Mouse (Mus musculus) ES-CJ7 (cell line): ENCODE results near the gene Eif3j1.
"Not testable (repeated sequence)": the region's sequence is repeated elsewhere in the genome, so short reads cannot be mapped to it uniquely, and the experiment has no call there.

ENCODE experiments used
- DNase-seq: peaks from one replicate; pipeline ENCODE4 v3.0.0; 2011; ENCODE audit warnings: low read depth, low spot score

Gene Eif3j1

GRCm38 (mm10) chr2:122027862-122028755, at the start of gene Eif3j1:
TSS of gene Eif3j1 (plus strand) at chr2:122028546.
- DNase-seq = peak; percentile 81

GRCm38 (mm10) chr2:121995738-121996137, 32.6 kb upstream of the Eif3j1 start:
- peak; percentile 28 for DNase-seq

GRCm38 (mm10) chr2:122008832-122009231, 19.5 kb upstream of the Eif3j1 start:
- no peak for DNase-seq

- no peak for DNase-seq
Measured at GRCm38 (mm10) chr2:122011441-122011840, 16.9 kb upstream of the Eif3j1 start.

- DNase-seq = no peak
Measured at GRCm38 (mm10) chr2:122018705-122019104, 9.6 kb upstream of the Eif3j1 start.

- DNase-seq = peak; percentile 27
Measured at GRCm38 (mm10) chr2:122022284-122022683, 6.1 kb upstream of the Eif3j1 start.

GRCm38 (mm10) chr2:122027091-122027490, 1.3 kb upstream of the Eif3j1 start:
- not testable (repeated sequence) for DNase-seq

- peak; percentile 37 for DNase-seq
Measured at GRCm38 (mm10) chr2:122028756-122029700, 682 bp downstream of the Eif3j1 start.

GRCm38 (mm10) chr2:122031970-122032369, 3.6 kb downstream of the Eif3j1 start:
- DNase-seq = no peak

- no peak for DNase-seq
Measured at GRCm38 (mm10) chr2:122036064-122036463, 7.7 kb downstream of the Eif3j1 start.

- DNase-seq = no peak
Measured at GRCm38 (mm10) chr2:122043926-122044325, 15.6 kb downstream of the Eif3j1 start.

- no peak for DNase-seq
Measured at GRCm38 (mm10) chr2:122059365-122060115, 31.2 kb downstream of the Eif3j1 start.

GRCm38 (mm10) chr2:122065200-122065969, 37.0 kb downstream of the Eif3j1 start:
- DNase-seq = peak; percentile 23

GRCm38 (mm10) chr2:122066241-122066640, 37.9 kb downstream of the Eif3j1 start:
- DNase-seq = no peak

- peak; percentile 48 for DNase-seq
Measured at GRCm38 (mm10) chr2:122069144-122069912, 41.0 kb downstream of the Eif3j1 start.

- DNase-seq = peak; percentile 61
Measured at GRCm38 (mm10) chr2:122069922-122070321, 41.6 kb downstream of the Eif3j1 start.

- DNase-seq = no peak
Measured at GRCm38 (mm10) chr2:122081728-122082456, 53.5 kb downstream of the Eif3j1 start.

- DNase-seq = no peak
Measured at GRCm38 (mm10) chr2:122086446-122086845, 58.1 kb downstream of the Eif3j1 start.

GRCm38 (mm10) chr2:122093844-122094243, 65.5 kb downstream of the Eif3j1 start:
- DNase-seq = no peak
